Mouse (Mus musculus): Measurements from ENCODE around the gene Slc16a10. TPM values are rescaled to one million over a fixed set of nuclear protein-coding genes. Genes with fewer than 3 reads are reported as not detected.

Gene Slc16a10
- polyA plus RNA-seq, 1 experiment from 2014 or later, result 3.3 TPM

GRCm38 (mm10) chr10:40000746-40001145 is 141.3 kb downstream of the Slc16a10 start:
- no peak overlapping the region for H3K27ac ChIP-seq (replicated peaks)
- WGBS, result 91% methylated on average over 2 of the region's 2 CpGs
- no peak overlapping the region for H3K4me2 ChIP-seq (replicated peaks)
- no peak overlapping the region for H3K4me3 ChIP-seq
- no peaks in the 10 kb centered on the region for H3K4me1 ChIP-seq
- ATAC-seq (replicated peaks), result no peak
- no peaks in the 10 kb centered on the region for H3K27me3 ChIP-seq
- no peaks in the 10 kb centered on the region for H3K9me3 ChIP-seq
- H3K36me3 ChIP-seq, result no peaks in the 10 kb centered on the region
- H3K9ac ChIP-seq (replicated peaks), result no peak overlapping the region

- H3K9me3 ChIP-seq, result no peaks in the 10 kb centered on the region
- no peak for ATAC-seq (replicated peaks)
- H3K27me3 ChIP-seq, result no peaks in the 10 kb centered on the region
- H3K4me1 ChIP-seq, result no peaks in the 10 kb centered on the region
- no peak overlapping the region for H3K4me2 ChIP-seq (replicated peaks)
- no peak overlapping the region for H3K9ac ChIP-seq (replicated peaks)
- H3K4me3 ChIP-seq, result no peak overlapping the region
- H3K36me3 ChIP-seq, result no peaks in the 10 kb centered on the region
- no peak overlapping the region for H3K27ac ChIP-seq (replicated peaks)
- 91% methylated on average over 4 of the region's 4 CpGs for WGBS
Observed at GRCm38 (mm10) chr10:39991155-39991554, 150.9 kb downstream of the Slc16a10 start.

- no peak for ATAC-seq (replicated peaks)
Observed at GRCm38 (mm10) chr10:39986466-39986865, 155.6 kb downstream of the Slc16a10 start, which contains the start of gene Mfsd4b5. Mfsd4b5 (minus strand) TSS chr10:39986646.

More at GRCm38 (mm10) chr10:39986466-39986865, 155.6 kb downstream of the Slc16a10 start, which contains the start of gene Mfsd4b5:
- Histone ChIP-seq H3K9me3 (no peaks in the 10 kb centered on the region), H3K27me3 (no peaks in the 10 kb centered on the region), H3K4me1 (no peaks in the 10 kb centered on the region), H3K36me3 (no peaks in the 10 kb centered on the region), H3K27ac (replicated peaks) (no peak within 1 kb of the TSS), H3K4me3 (no peak within 1 kb of the TSS), H3K9ac (replicated peaks) (no peak within 1 kb of the TSS), H3K4me2 (replicated peaks) (no peak within 1 kb of the TSS)
- WGBS, result 93% methylated on average over 12 of the region's 12 CpGs

Other genes with a start within 250 kb of the Slc16a10 start
- 4.2 and 4.6 TPM in 2 replicates for gene Mfsd4b4, start 243.0 kb downstream of the Slc16a10 start, polyA plus RNA-seq (2015; fragmentation: Nextera tagmentation; extraction: Ambion mirVana)
- not detected in 2 replicates for gene Mfsd4b2, start 215.3 kb downstream of the Slc16a10 start, polyA plus RNA-seq (2015; fragmentation: Nextera tagmentation; extraction: Ambion mirVana)
- gene Mfsd4b3, start 182.1 kb downstream of the Slc16a10 start, polyA plus RNA-seq (2015; fragmentation: Nextera tagmentation; extraction: Ambion mirVana), result 0.13 TPM in 1 of 2 replicates, not detected in the other
- gene Mfsd4b5, start 155.6 kb downstream of the Slc16a10 start, polyA plus RNA-seq (2015; fragmentation: Nextera tagmentation; extraction: Ambion mirVana), result not detected in 2 replicates
- gene Mfsd4b1, start 117.0 kb downstream of the Slc16a10 start, polyA plus RNA-seq (2015; fragmentation: Nextera tagmentation; extraction: Ambion mirVana), result 0.27 and 0.28 TPM in 2 replicates
- 72.9 and 80.1 TPM in 2 replicates for gene Rpf2, start 104.8 kb upstream of the Slc16a10 start, polyA plus RNA-seq (2015; fragmentation: Nextera tagmentation; extraction: Ambion mirVana)
- gene Gtf3c6, start 115.8 kb upstream of the Slc16a10 start, polyA plus RNA-seq (2015; fragmentation: Nextera tagmentation; extraction: Ambion mirVana), result 87.9 and 88.1 TPM in 2 replicates
- 41.8 and 43.2 TPM in 2 replicates for gene Amd1, start 159.9 kb upstream of the Slc16a10 start, polyA plus RNA-seq (2015; fragmentation: Nextera tagmentation; extraction: Ambion mirVana)
- 18.9 and 19.7 TPM in 2 replicates for gene Cdk19, start 197.3 kb upstream of the Slc16a10 start, polyA plus RNA-seq (2015; fragmentation: Nextera tagmentation; extraction: Ambion mirVana)

Measured in forebrain, embryonic 15.5 days (tissue).